Mouse (Mus musculus) frontal cortex, adult (tissue): ENCODE data around the gene B230217C12Rik.
"Not testable (repeated sequence)": the region's sequence is repeated elsewhere in the genome, so short reads cannot be mapped to it uniquely, and the experiment has no call there.

Source experiments
- ATAC-seq: cut with Nextera tagmentation; 2 replicates; pipeline ENCODE4 v1.9.2; 2017; ENCODE audit warnings: mild to moderate bottlenecking, moderate library complexity, mixed read lengths; ENCODE audit not compliant: low TSS enrichment

Gene B230217C12Rik

DNA sequence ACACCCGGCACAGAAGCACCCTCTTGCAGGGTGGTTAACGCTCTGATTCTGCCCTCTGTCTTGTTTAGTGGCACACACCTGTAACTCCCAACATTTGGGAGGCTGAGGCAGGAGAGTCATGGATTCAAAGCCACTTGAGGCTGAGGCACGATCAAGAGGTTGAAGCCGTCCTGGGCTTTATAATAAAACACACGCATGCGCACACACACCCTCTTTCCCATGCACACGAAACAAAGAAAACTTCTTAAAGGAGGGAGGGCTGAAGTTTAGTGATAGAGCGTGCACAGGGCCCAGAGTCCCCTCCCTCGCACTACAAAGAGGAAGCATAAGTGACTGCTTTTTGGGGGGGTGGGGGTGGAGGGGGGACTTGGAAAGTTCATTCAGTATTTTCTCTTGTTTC lies 14.6 kb upstream of the B230217C12Rik start:
- ATAC-seq = no peak

GRCm38 (mm10) chr11:97826414-97826813 lies 14.2 kb upstream of the B230217C12Rik start:
- no peak for ATAC-seq

GRCm38 (mm10) chr11:97827654-97828053 lies 12.9 kb upstream of the B230217C12Rik start:
- ATAC-seq = peak; percentile 45; the same call in 1 of the 2 replicates

DNA sequence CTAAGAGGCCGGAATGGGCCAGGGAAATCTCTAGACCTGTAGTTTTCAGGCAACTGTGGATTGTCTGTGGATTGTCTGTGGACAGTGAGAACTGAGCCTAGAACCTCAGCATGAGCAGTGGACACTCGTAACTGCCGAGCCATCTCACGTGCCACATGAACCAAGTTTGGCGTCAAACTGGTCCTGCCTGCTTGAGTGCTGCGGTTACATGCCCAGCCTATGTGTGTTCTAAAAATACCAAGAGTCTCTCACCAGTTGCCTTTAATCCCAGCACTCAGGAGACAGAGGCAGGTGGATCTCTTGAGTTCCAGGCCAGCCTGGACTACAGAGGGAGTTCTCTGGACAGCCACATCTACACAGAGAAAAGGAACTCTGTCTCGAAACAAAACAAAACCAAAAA lies 11.2 kb upstream of the B230217C12Rik start:
- no peak for ATAC-seq

DNA sequence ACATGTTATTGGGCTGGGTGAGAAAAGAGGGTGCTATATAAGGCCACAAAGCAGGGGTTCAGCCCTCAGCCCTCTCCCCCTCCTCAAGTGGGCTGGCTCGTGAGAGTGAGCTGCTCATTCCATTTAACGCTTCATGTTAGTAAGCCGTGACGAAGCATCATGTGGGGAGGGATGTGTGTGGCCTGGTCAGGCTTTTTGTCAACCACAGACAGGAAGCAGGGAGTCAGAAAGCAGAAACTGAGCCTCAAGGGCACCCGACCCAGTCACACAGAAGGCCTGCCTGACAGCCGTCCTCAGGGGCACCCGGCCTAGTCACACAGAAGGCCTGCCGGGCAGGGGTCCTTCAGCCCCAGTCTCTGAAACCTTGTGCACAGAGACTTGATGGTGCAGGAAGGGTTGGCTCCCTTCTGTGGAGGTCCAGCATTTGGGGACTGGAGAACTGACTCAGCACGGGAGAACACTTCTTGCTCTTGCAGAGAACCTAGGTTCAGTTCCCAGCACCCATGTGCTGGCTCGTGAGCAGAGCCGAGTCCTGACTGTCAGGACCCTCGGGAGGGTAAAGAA lies 10.6 kb upstream of the B230217C12Rik start:
- ATAC-seq = no peak

GRCm38 (mm10) chr11:97830501-97830900 lies 10.1 kb upstream of the B230217C12Rik start:
- ATAC-seq = no peak

DNA sequence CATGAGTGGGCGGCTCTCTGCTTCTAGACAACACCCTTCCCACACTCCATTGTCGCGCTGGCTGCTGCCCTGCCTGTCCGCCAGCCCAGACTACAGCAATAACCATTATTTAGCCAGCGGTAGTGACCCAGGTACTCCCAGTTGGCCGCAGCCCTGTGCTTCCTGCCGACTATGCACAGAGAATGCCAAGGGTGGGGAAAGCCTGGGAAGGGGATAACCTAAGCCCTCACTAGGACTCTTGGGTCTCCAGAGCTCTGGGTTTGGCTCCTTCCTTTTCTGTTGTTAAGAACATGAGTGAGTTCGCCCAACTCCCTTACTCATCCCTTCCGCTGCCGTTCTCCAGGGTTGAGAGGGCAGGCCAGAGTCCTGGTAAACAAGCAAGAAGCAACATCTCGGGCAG lies 8.6 kb upstream of the B230217C12Rik start:
- ATAC-seq = peak; percentile 29; the same call in 1 of the 2 replicates

- ATAC-seq = no peak
Observed at GRCm38 (mm10) chr11:97833352-97833751, 7.2 kb upstream of the B230217C12Rik start.

DNA sequence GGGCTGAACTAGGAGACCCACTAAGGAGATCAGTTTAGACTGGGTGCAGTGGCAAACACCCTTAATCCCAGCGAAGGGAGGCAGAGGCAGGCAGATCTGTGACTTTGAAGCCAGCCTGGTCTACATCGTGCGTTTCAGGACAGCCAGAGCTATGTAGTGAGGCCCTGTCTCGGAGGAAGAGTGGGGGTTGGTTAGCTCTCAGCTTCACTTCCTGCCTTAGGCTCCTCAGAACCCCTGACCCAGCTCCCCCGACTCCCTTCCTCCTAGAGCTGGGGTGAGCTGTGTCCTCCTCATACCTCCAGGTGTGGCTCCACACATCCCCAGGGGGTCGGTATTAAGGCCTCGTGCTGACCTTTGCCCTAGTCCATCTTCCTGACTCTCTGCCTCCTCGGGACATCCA lies 4.0 kb upstream of the B230217C12Rik start:
- ATAC-seq = no peak

GRCm38 (mm10) chr11:97837051-97837450 lies 3.5 kb upstream of the B230217C12Rik start:
- ATAC-seq = not testable (repeated sequence)

- ATAC-seq = no peak
Observed at GRCm38 (mm10) chr11:97837641-97838149, 2.9 kb upstream of the B230217C12Rik start.

DNA sequence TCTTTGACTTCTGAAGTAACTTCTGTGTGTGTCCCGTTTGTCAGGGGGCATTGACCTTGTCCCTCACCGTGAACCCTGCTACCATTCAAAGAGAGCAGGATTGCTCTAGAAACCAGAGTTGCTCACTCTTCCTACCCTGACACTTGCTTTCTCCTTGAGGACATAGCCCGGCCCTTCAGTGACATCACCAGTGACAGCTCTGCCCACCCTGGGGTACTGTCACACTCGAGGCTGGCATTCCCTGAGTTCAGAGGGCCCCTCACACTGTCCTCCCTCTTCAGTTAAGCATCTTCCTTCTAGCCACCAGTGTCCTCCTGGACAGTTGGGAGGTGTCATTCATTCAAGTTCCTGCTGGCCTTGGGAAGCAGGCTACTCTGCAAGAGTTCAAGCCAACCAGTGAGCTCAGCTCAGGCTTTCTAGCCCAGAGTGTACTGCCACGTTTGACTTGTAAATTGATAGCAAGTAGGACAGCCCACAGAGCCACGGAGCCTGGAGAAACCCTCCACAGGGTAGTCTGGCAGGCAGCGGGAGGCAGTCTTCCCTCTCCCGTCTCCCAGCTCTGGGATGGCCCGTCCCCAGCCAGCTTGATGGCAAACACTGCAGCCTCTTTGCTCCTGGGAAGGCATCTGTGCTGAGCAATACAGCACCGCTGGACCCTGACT lies 1.7 kb upstream of the B230217C12Rik start:
- 0 out of 2 replicates have a peak, but pooled peaks have one; percentile 16 for ATAC-seq

DNA sequence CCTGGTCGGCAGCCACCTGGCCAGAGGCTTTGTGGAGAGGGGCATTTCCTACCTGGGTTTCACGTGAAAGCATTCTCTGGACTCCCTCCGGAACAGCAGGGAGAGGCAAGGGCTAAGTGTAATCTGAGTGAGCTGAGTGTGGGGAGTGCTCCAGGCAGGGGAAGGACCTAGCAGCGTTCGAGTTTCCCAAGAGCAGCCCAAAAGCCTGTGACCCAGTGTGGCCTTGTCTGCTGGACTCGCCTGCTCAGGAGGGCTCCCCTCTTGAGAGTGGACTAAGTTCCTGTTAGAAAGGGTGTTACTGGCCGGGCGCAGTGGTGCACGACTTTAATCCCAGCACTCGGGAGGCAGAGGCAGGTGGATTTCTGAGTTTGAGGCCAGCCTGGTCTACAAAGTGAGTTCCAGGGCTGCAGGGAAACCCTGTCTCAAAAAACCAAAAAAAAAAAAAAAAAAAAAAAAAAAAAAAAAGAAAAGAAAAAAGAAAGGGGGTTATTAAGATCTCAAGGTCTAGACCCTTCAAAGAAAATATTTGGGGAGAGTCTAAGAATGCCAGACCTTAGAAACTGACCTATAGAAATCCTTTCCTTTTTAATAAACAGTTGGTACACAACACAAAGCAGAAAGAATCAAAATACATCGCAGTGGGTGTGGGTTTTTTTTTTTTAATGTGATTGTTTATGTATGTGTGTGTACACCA lies 992 bp upstream of the B230217C12Rik start:
- no peak for ATAC-seq

DNA sequence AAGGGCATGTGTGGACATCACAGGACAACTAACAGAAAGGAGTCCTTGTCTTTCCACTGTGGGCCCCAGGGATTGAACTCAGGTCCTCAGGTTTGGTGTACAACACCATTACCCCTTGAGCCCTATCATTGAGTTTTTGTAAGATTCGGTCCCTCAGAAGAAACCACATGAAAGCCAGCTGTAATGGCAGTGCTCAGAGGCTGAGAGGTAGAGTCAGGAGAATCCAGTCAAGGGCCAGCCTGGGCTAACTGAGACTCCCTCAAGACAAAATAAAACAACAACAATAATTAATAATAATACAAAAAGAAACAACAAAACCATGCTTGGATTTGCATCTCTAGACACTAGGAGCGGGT lies 467 bp upstream of the B230217C12Rik start:
- no peak for ATAC-seq

GRCm38 (mm10) chr11:97840991-97841661 lies 546 bp downstream of the B230217C12Rik start:
- ATAC-seq = peak; percentile 91

GRCm38 (mm10) chr11:97842001-97842400 lies 1.4 kb downstream of the B230217C12Rik start:
- no peak for ATAC-seq

DNA sequence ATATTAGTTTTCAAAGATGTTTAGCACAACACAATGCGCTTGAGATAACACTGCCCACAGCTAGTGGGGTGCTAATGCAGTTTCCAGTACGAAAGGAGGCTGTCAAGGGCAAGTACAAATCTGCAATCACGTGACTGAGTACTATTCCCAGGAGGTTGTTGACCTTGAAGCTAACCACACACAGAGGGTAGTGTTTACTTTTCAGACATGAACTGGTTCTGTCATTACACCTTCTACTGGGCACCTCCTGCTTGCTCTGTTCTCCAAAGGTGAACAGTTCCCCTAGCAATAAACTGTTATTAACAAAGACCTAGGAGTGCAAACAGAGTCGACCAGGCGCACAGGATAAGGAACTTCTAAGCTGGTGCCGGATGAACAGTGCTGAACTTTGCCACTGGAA lies 9.8 kb downstream of the B230217C12Rik start:
- no peak for ATAC-seq

DNA sequence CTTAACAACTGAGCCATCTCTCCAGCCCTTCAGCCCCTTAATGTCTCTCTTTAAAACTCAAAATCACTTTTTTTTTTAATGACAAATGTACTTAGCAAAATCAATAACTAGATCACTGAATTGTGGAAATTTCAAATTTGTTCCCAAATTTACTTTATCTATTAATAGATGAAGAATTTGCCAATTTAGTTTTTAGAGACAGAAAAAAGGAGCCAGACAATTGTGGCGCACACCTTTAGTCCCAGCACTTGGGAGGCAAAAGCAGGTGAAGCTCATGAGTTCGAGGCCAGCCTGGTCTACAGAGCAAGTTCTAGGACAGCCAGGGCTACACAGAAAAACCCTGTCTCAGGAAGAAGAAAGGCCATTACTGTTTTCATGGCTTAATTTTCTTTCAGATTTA lies 11.0 kb downstream of the B230217C12Rik start:
- ATAC-seq = no peak

- no peak for ATAC-seq
Observed at GRCm38 (mm10) chr11:97855473-97855872, 14.9 kb downstream of the B230217C12Rik start.

DNA sequence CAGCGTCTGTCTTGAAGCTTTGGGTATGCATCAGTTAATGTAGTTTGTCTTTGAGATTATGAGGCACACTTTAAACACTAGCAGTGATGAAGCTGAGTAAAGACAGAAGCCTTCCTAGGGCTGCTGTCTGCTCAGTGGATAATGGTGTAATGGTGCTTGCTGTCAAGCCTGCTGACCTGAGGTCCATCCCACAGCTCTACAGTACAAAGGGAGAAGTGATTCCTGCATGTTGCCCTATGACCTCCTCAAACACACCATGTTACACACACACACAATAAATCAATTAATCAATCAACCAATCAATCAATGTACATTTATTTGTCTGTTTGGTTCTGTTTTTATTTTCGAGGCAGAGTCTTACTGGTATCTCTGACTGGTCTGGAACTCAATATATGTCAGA lies 21.6 kb downstream of the B230217C12Rik start:
- ATAC-seq = no peak

DNA sequence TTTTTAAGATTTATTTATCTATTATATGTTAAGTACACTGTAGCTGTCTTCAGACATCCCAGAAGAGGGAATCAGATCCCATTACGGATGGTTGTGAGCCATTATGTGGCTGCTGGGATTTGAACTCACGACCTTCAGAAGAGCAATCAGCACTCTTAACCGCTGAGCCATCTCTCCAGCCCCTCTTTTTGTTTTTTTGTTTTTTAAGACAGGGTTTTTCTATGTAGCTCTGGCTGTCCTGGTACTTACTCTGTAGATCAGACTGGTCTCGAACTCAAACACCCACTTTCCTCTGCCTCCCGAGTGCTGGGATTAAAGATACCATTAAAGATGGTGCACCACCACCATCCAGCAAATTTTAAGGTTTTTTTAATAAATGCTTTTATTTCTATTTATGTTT lies 24.8 kb downstream of the B230217C12Rik start:
- no peak for ATAC-seq

- no peak for ATAC-seq
Observed at GRCm38 (mm10) chr11:97866091-97866888, 25.7 kb downstream of the B230217C12Rik start.
